Mouse (Mus musculus): ENCODE results near the gene Mier1. TPM values are rescaled to one million over a fixed set of nuclear protein-coding genes. Genes with fewer than 3 reads are reported as not detected.
"Not testable (repeated sequence)": the region's sequence is repeated elsewhere in the genome, so short reads cannot be mapped to it uniquely, and the experiment has no call there.

Mier1 gene
- total RNA-seq, 1 experiment from 2014 or later = 77.1 TPM

DNA sequence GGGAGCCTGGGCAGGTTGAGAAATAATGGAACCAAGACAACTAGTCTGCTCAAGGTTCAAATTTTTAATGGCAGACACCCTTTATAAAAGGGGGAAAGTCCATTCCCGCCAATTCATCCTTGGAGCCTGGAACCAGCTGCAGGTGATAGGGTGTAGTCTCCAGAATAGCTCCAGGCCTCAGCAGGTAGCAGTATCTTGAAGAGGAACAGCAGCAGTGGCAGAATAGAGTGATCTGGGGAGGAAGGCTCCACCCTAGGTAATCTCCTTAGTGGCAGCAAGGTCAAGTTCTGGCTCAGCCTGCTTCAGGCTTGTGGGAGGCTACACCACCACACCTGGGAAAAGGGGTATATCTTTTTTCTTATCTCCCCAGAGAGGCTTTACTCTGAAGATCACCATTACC lies 52.0 kb downstream of the Mier1 start:
- DNase-seq = not testable (repeated sequence)

DNA sequence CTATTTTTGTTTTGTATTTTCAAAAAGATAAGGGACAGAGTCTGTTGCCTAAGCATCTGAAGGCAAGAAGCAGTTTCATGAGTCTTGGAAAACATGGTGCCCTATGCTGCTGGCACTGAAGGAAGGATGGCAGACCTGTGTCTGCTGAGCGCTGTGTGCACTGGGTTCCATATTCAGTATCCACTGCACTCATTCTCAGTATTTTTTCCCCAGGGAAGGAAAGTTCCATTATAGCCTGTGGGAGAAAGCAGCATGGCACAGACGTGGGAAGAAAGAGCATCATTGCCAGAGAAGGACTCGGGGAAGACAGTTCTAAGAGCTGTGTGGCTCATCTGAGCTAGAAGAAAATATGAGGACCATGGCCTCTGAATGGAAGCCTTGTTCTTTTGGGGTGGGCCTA lies 57.1 kb downstream of the Mier1 start:
- DNase-seq = no peak

DNA sequence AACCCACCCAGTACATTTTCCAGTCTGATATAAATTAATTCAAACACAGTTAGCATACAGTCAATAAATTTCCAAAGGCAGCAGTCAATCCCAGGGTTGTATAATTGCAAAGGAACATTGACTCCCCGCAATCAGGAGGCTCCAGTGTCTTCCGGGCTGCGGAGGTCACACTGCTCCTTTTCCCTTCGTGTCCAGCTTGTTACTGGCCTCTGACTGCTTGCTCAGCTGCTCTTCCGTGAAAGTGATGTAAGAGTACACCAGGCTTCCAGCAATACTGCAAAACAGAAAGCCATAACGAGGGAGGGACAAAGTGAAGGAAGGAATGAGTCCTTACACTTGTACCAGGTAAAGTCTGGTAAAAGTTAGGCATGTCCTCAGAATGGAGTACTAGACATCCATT lies 59.3 kb downstream of the Mier1 start:
- no peak for DNase-seq

DNA sequence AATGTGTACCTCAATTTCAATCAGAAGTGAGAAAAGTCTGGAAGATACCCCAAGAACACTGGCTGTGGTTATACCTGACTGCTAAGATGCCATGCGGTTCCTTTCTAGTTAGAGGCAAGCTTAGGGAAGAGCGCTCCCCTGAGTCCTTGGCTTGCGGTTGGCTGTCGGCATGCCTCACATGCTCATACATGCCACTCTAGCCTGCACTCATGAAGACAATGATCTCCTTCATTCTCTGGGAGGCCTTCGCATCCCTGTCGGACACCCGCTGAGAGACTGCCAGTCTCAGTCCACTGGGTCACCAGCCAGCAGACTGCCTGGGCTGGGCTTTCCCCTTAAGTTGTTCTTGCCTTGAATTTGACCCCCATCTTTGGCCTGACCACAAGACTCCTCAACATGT lies 59.8 kb downstream of the Mier1 start:
- no peak for DNase-seq

DNA sequence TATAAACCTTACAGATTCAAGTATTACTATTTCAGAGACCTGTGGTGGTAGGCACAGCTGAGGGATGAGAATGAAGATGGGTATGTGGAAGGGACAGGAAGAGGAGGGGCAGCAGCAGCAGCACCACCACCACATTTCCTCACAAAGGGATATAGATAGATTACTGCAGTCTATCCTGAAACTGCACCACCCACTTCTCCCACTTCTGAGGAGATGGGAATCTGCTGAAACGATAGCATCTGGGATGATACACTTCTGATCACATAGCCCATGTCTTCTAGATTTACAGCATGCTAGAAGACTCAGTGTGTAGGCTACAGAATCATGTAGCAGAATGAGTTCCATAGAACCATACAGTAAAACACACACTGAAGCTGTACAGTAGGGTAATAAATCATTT lies 63.5 kb downstream of the Mier1 start:
- DNase-seq = no peak

DNA sequence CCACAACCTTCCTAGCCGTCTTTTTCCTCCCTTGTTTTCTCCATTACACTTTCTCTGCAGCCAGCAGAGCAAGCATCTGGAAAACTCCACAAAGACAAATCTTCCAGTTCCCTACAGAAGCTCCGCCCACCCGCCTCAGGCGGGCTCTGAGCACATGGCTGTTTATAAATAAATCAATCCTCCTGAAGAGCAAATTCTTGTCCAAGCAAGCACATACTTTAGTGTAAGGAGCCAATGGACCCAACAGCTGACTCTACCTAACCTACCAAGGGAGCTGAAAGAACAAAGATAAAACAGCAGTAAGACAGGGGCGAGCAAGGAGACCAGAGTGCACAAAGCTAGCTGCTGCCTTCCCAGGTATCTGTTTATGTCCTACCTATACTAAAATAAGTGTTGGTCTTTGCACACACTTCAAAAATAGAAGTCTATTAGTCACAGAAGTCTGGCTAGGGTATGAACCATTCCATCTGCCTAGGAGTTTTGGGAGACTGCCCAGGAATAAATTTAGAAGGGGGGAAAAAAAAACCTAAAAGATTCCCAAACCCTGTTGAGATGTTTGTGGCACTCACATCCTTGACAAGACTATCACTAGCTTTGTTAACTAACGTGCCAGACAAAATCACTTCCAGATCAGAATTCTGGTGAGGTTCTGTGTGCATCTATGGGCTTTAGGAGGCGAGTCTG lies 64.6 kb downstream of the Mier1 start:
- DNase-seq = peak; percentile 9

DNA sequence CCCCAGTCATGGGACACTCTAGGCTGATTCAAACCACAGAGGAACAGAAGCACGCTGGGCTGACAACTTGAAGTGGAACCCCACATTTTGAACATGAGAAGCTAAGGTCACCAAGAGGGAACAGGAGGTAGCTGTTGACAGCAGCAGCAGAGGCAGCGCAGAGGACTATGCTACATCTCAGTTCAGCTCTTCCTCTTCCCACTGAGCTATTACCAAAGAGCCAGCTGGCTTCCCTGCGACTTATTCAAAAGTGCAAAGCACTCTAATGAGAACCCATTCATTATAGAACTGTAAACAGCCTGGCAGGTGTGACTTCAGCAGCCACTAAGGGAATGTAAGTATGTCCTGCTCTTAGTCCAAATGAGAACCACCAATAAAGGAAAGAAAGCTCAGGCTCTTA lies 65.4 kb downstream of the Mier1 start:
- DNase-seq = no peak

DNA sequence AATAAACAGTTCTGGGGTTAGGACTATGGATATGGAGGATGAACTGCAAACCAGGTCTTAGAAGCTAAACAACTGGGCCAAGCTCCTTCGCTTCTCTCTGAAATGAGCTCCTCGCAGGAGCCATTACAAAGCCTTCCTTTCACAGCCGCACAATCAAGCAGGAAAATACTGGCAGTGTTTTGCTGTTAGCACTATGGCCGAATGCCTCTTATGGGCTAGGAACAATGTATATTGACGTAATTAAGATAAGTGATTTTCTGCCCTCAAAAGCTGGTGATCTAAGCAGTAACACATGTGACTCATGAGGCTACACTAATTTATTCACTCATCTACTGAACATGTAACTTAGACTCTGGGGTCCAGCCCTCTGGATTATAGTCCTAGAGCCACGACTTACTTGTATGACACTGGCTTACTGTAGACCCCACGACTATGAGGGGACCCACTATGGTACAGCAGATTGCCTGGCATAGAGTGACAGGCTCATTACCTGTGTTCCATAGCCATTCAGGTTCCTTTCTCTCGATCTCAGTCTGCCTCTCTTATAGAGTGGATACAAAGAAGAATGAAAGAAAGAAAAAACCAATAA lies 66.2 kb downstream of the Mier1 start:
- DNase-seq = no peak

DNA sequence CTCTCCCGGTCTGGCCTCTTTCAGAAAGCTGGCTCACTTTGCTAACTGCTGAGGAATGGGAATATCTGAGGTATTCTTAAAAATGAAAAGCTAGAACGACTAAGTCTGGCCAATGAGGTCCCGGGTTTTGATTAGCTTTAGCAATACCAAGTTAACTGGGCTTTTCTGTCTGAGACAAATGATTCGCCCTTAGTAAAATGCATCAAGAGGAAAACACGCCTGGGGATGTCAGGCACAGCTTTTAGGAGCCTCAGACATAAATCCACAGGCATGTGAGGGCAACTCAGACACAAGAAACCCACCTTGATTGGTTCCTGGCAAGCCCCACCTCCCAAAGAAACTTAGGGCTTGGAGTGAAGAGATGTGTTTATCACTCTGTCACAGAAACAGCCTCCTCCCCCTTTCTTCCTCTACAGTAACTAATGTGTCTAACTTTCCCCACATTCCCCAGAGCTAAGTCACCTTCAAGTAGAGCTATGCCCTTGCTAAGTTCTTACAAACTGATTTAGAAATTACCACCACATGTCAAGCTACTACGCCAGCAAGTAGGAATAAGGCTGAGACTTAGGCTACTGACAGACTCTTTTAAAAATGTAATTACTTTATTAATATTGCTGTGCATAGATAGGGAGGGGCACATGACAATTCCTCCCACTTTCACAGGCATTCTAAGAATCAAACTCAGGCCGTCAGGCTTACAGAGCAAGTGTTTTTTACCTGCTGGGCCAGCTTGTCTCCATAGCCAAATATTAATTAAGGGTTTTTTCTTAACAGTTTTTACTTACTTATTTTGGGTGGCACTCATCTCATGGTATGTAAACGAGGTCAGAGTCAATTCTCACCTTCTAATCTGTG lies 74.8 kb downstream of the Mier1 start:
- DNase-seq = no peak

DNA sequence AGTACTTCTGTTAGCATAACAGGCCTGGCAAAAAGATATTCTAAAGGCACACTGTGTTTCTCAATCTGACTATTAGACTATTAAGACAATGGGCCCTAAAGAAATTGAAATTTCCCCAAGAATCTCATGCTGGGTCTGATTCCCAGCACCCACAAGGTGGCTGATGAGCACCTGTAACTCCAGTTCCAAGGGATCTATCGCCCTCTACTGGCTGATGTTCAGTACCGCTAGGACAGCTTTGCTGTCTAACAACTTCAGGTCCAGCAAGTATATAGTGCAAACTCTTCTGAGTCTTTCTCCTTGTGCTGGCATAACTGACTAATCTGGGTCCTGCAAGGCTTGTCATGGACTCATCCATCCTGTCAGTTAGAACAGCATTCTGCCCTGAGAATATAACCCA lies 78.2 kb downstream of the Mier1 start:
- no peak for DNase-seq

DNA sequence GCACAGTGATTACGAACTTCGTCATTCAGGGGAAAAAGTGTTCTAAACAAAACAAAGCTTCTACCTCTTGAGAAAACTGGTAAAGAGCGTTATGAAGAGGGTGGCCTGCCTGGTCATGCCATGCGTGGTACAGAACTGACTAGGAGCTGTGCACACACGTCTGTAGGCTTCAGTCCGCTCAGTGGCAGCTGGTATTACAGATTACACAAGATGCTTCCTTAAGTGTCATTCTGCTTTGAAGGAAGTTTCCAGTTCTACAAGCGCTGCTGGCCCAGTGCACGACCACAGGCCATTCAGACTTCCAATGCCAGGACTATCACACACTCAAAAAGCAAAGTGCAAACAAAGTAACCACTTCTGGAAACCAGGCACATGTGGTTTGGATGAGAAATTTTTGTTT lies 83.2 kb downstream of the Mier1 start:
- DNase-seq = no peak

DNA sequence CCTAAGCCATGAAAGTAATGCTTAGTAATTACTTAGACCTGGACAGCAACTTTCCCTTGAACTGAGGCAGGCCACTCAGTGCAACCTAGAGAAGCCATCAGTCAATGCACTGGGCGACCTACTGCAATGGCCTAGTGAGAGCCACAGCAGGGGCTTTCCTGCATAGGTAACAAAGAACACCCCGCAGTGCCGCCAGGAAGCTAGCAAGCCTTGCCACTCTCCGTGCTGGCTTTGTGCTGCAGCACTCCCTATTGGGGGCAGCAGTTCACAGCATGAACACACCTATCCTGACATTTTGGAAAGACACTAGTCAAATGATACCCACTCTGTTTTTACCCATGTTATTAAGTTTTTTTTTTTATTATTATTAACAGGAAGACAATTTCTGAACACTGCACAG lies 84.9 kb downstream of the Mier1 start:
- DNase-seq = no peak

DNA sequence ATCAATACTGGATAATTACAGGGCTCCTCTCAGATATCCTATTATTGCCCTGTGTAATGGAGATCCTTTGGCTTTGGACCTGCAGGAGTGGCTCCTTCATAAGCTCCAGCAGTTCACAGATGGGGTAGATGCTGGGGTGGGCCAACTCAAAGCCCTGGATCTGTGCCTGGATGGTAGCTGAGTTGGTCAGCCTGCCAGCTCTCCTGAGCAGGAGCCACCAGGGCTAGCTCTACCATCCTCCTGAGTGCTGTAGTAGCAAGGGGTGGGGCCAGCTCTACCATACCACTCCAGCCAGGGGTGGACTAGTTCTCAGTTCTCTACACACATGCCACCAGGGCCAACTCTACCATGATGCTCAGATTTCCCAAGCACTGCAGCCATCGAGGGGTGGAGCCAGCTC lies 85.9 kb downstream of the Mier1 start:
- no peak for DNase-seq

DNA sequence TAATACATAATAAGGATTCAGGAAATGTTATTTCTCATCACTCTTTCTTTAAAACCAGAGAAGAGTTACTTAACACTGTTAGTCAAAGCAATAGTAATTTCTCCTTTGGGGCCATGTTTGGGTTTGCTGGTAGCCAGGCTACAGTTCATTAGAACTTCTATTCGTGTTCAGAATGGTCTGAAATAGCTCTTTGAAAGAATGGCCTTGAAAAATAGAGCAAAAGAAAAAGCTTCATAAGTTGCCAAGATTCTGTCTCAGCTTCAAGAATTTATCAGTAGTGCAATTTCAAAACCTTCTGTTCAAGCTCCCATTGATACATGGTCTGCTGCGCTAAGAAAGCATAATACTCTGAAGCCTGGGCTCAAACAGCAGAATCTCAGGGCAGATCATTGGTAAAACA lies 89.5 kb downstream of the Mier1 start:
- DNase-seq = no peak

DNA sequence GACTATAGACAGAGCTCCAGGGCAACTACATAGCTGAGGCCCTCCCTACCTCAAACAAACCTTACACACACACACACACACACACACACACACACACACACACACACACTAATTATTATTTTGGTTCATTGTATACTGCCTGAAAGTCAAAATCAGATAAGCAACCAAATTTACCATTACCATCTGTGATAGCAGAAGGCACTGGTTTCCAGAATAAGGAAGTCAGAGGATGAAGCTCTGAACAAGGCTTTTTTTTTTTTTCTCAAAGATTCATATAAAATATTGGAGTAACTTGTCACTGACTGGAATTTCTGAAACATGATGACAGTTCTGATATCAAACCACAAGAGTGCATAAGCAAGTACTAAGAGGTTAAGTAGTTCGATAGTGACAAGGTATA lies 94.4 kb downstream of the Mier1 start:
- DNase-seq = no peak

DNA sequence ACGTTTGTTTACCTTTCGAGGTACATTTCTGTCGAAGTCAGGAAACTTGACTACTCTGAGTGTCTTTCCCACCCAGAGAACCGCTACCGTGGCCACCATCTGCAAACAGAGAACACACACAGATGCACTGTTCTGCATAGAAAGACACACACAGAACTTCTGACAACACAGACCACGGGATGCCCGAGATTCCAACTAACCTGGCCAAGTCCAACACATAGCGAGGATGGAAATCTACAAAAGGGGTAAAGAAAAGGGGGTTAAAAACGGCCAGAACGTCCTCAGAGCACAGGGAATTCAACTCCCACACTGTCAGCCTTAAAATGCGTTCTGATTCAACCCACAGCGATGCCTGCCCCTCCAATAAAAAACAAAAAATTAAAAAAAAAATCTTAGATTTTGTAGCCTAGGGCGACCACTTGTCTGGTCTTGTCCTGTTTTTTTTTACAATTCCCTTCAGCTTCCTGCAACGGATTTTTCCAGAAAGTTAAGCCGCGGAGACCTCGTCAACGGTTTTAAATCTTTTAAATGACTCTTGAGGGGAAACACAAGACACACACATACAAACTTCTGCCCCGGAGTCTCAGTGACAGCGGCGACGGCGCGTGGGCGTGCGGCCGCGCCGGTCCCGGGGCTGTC lies 99.8 kb downstream of the Mier1 start:
- no peak for DNase-seq

DNA sequence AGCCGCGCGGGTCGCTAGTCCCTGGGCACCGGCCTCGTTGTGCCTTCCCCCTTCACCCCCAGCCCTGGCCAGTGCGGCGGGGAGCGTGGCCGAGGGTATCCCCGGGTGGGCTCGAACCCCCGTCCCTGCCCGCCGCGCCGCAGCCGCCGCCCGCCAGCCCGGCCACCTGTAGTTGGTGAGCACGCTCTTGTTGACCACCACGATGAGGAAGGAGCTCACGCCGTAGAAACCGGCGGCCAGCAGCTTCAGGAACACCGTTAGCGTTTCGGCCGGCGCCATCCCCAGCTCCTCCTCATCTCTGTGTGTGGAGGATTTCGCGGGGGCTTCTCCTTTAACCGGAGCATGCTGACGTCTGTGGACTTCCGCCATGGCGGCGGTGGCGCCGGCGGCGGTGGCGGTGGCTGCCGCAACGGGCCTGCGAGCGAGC lies 100.3 kb downstream of the Mier1 start:
- peak; percentile 74 for DNase-seq

Other genes starting within 250 kb of the Mier1 start
- gene Tctex1d1, start 135.8 kb upstream of the Mier1 start, total RNA-seq (2021) = not detected in 2 replicates
- gene Insl5, start 87.5 kb upstream of the Mier1 start, total RNA-seq (2021) = not detected in 2 replicates
- gene Wdr78, start 165 bp downstream of the Mier1 start, total RNA-seq (2021) = 6.3 and 8.6 TPM in 2 replicates
- gene Slc35d1, start 100.8 kb downstream of the Mier1 start, total RNA-seq (2021) = 14.7 and 17.3 TPM in 2 replicates
- gene 4921539E11Rik, start 176.5 kb downstream of the Mier1 start, total RNA-seq (2021) = not detected in 2 replicates
- 23.1 and 25.7 TPM in 2 replicates for gene Oma1, start 199.4 kb downstream of the Mier1 start, total RNA-seq (2021)

Data from adrenal gland, postnatal 25 days (tissue).